Mouse (Mus musculus) ES-E14 (cell line): ENCODE measurements around the gene Ext2. TPM values are rescaled to one million over a fixed set of nuclear protein-coding genes. Genes with fewer than 3 reads are reported as not detected.

ENCODE experiments used
- DNase-seq: peaks from one replicate; pipeline ENCODE4 v3.0.0-alpha.2; 2013; ENCODE audit warnings: low read depth, low spot score
- H3K27ac ChIP-seq: 2 replicates; pipeline ENCODE4 v1.5.1; 2012; ENCODE audit warnings: low read depth, mild to moderate bottlenecking, low read length, moderate library complexity, mixed read lengths; ENCODE audit not compliant: poor library complexity, insufficient read depth, severe bottlenecking
- H3K36me3 ChIP-seq: 2 replicates; pipeline ENCODE4 v1.6.1; 2012; ENCODE audit warnings: mild to moderate bottlenecking, low read length, moderate library complexity, mixed read lengths; ENCODE audit not compliant: control insufficient read depth, poor library complexity, insufficient read depth, severe bottlenecking
- H3K4me1 ChIP-seq, 2 experiments: fragments of 150-350 bp in 1 of 2; sonication (generic) in 1 of 2; 2 replicates each; pipeline ENCODE4 v1.6.1; 2012; ENCODE audit warnings: low read length in 2 of 2, mild to moderate bottlenecking in 1 of 2, mixed read lengths in 1 of 2; ENCODE audit not compliant: control insufficient read depth in 2 of 2, insufficient read depth in 2 of 2, poor library complexity in 1 of 2
- H3K4me3 ChIP-seq, 2 experiments: fragments of 150-350 bp in 1 of 2; sonication (generic) in 1 of 2; 2 replicates each; pipeline ENCODE4 v1.5.1; 2012; ENCODE audit warnings: low read length in 2 of 2, low read depth in 1 of 2, mild to moderate bottlenecking in 1 of 2, mixed read lengths in 1 of 2; ENCODE audit not compliant: insufficient read depth in 1 of 2, poor library complexity in 1 of 2, severe bottlenecking in 1 of 2
- H3K9ac ChIP-seq: 2 replicates; pipeline ENCODE4 v1.6.1; 2012; ENCODE audit warnings: low read depth, mild to moderate bottlenecking, low read length, mixed read lengths; ENCODE audit not compliant: poor library complexity, insufficient read depth, severe bottlenecking
- H3K9me3 ChIP-seq: fragments of 150-350 bp; sonication (generic); 2 replicates; pipeline ENCODE4 v1.6.1; 2012; ENCODE audit warnings: low read depth, mild to moderate bottlenecking, low read length; ENCODE audit not compliant: control insufficient read depth, insufficient read depth
- CHD2 ChIP-seq: IDR thresholded peaks from 2 replicates; pipeline ENCODE4 v1.6.1; 2014; ENCODE audit warnings: mild to moderate bottlenecking, low read depth, low read length, inconsistent platforms
- HCFC1 ChIP-seq: IDR thresholded peaks from 2 replicates; pipeline ENCODE4 v1.6.1; 2012; ENCODE audit warnings: low read length, inconsistent platforms, borderline replicate concordance; ENCODE audit not compliant: insufficient read depth
- MAFK ChIP-seq: IDR thresholded peaks from 2 replicates; pipeline ENCODE4 v1.6.1; 2014; ENCODE audit warnings: mild to moderate bottlenecking, low read depth, low read length, inconsistent platforms; ENCODE audit not compliant: insufficient read depth
- ZC3H11A ChIP-seq: IDR thresholded peaks from 2 replicates; pipeline ENCODE4 v1.6.1; 2012; ENCODE audit warnings: low read depth, mild to moderate bottlenecking, inconsistent platforms, low read length, borderline replicate concordance
- ZNF384 ChIP-seq: IDR thresholded peaks from 2 replicates; pipeline ENCODE4 v1.6.1; 2012; ENCODE audit warnings: low read depth, low read length, inconsistent platforms
- in situ Hi-C, 2 experiments: fragments of 600-800 bp; cut with MboI; formaldehyde crosslinking; loops; one replicate each; pipeline ENCODE4 v1.15.1; 2025; ENCODE audit warnings: low sequenced_read_pairs in 2 of 2, inconsistent platforms in 1 of 2; ENCODE audit not compliant: unreplicated experiment in 2 of 2
- total RNA-seq: library from RNA; depleted of rRNA; stranded (reverse); fragments of 300-350 nt; gene quantifications from 2 replicates; pipeline ENCODE4 v1.2.3, GENCODE M21; 2012

Gene Ext2
- total RNA-seq, 1 experiment, result 49.9 TPM

- Histone ChIP-seq H3K27ac (no peak overlapping the region), H3K4me3 (no peak overlapping the region), H3K9me3 (no peaks in the 10 kb centered on the region), H3K9ac (no peak overlapping the region), H3K4me1 (no peaks in the 10 kb centered on the region), H3K36me3 (no peaks in the 10 kb centered on the region)
- DNase-seq, result no peak
- TF ChIP-seq CHD2, result no peak
- TF ChIP-seq ZC3H11A, result no peak
- no peak for TF ChIP-seq ZNF384
- TF ChIP-seq HCFC1, result no peak
- no peak for TF ChIP-seq MAFK
- in situ Hi-C loops, result no loop called here
Measured at GRCm38 (mm10) chr2:93746620-93747019, 75.7 kb downstream of the Ext2 start.

- in situ Hi-C loops, result no loop called here
- Histone ChIP-seq H3K36me3 (no peaks in the 10 kb centered on the region), H3K9me3 (no peaks in the 10 kb centered on the region), H3K9ac (no peak overlapping the region), H3K4me1 (no peaks in the 10 kb centered on the region), H3K27ac (no peak overlapping the region), H3K4me3 (no peak overlapping the region)
- TF ChIP-seq HCFC1 (no peak), CHD2 (no peak), ZNF384 (no peak), ZC3H11A (no peak), MAFK (no peak)
- DNase-seq, result no peak
Measured at GRCm38 (mm10) chr2:93746162-93746561, 76.2 kb downstream of the Ext2 start.

- TF ChIP-seq CHD2, result no peak
- no peak for TF ChIP-seq ZC3H11A
- TF ChIP-seq ZNF384, result no peak
- TF ChIP-seq MAFK, result no peak
- no peak for TF ChIP-seq HCFC1
- Histone ChIP-seq H3K9ac (no peak overlapping the region), H3K4me1 (no peaks in the 10 kb centered on the region), H3K9me3 (no peaks in the 10 kb centered on the region), H3K36me3 (no peaks in the 10 kb centered on the region), H3K27ac (no peak overlapping the region), H3K4me3 (no peak overlapping the region)
- DNase-seq, result no peak
- in situ Hi-C loops, result no loop called here
Measured at GRCm38 (mm10) chr2:93745741-93746140, 76.6 kb downstream of the Ext2 start.

GRCm38 (mm10) chr2:93744346-93745229 lies 77.8 kb downstream of the Ext2 start:
- no peak overlapping the region for H3K9ac ChIP-seq

GRCm38 (mm10) chr2:93741700-93742099 lies 80.7 kb downstream of the Ext2 start:
- Histone ChIP-seq H3K9ac (no peak overlapping the region), H3K27ac (no peak overlapping the region), H3K4me3 (no peak overlapping the region), H3K36me3 (no peaks in the 10 kb centered on the region), H3K9me3 (no peaks in the 10 kb centered on the region), H3K4me1 (no peaks in the 10 kb centered on the region)
- DNase-seq, result no peak
- TF ChIP-seq ZC3H11A (no peak), CHD2 (no peak), ZNF384 (no peak), HCFC1 (no peak), MAFK (no peak)
- in situ Hi-C loops, result no loop called here

More at GRCm38 (mm10) chr2:93744346-93745229, 77.8 kb downstream of the Ext2 start:
- no peaks in the 10 kb centered on the region for H3K36me3 ChIP-seq
- H3K4me1 ChIP-seq, result no peaks in the 10 kb centered on the region
- H3K4me3 ChIP-seq, result no peak overlapping the region
- H3K27ac ChIP-seq, result no peak overlapping the region
- TF ChIP-seq ZNF384 (peak; percentile 42; the same call in 1 of the 2 replicates), HCFC1 (no peak)
- DNase-seq, result no peak
- in situ Hi-C loops, result no loop called here
- H3K9me3 ChIP-seq, result no peaks in the 10 kb centered on the region
